Mouse (Mus musculus) megakaryocyte-erythroid progenitor cell, adult 5-6 weeks (primary cell): ENCODE results near the gene Lipo3. TPM values are rescaled to one million over a fixed set of nuclear protein-coding genes. Genes with fewer than 3 reads are reported as not detected.
"Not testable (repeated sequence)": the region's sequence is repeated elsewhere in the genome, so short reads cannot be mapped to it uniquely, and the experiment has no call there.

Experiments
- ATAC-seq: replicated peaks from 2 replicates; pipeline ENCODE4 v1.8.0; 2016; ENCODE audit warnings: mild to moderate bottlenecking, inconsistent platforms; ENCODE audit not compliant: severe bottlenecking, poor library complexity, low FRiP score, low TSS enrichment
- total RNA-seq, 2 experiments: library from RNA; stranded (forward) in 1 of 2; stranded (reverse) in 1 of 2; fragments of 200-1000, 215-1000 nt in 1 of 2; fragments of >200 nt in 1 of 2; fragmentation: Nextera tagmentation in 1 of 2; gene quantifications; 2 replicates each; pipeline ENCODE4 v1.2.3; 2014 to 2017

Gene Lipo3
- total RNA-seq (2014; fragmentation: Nextera tagmentation) (3.8 and 6.8 TPM in 2 replicates), total RNA-seq (2017) (6.6 and 10.4 TPM in 2 replicates)

DNA sequence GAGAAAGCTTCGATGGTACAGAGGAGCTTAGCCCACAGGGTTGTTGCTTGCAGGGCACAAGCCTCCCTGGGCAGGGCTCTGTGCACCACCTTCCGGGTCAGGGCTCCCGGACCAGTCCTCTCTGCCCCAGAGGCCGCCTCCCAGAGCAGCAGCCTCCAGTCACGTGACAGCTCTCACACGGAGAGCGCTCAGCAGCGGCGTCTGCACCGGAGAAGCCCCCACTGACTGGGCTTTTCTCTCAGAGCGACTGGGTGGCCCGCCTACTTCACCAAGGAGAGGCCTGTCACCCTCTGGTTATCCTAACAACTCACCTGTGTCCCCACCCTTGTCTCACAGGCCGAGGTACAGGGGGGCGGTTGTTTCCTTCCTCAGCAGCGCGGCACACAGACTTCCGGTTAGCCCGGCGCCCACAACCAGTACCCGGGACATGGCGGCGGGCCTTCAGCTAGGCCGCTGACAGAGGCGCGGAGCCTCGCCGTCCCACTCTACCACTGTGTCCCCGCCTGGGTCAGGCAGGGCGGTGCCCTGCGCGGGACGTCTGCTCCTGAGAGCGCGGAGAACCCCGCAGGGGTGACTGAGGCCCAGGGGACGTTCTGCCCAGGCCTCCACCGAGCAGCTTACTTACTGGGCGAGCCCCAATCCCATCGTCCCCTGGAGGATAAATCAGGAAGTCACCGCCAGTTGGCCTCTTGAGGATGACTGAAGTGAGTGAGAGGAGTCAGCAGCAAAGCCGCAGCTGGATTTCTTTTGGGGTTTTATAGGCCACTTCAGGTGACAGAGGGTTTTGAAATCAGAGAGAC is at the start of gene Lipo3:
Lipo3 (minus strand) TSS at position 665 of the 800 bp plus-strand sequence.
- peak; percentile 85 for ATAC-seq

DNA sequence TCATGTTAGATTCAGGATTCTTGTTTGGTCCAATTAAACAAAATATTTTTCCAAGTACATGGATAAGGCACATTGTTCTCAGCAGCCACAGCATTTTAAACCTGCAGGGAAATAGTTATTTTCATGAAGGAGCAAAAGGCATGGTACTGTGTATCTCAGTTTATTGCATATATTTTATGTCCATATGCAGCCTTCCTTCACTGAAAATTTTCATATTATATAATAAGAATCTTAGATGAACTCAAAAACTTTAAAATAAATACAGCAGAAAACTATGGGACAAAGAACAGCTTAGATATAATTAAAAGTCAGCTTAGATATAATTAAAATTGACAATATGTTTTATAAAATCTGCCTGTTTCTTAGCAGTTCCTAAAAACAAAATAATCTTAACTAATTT is 25.6 kb upstream of the Lipo3 start, which contains the start of gene Lipo1:
Lipo1 (minus strand) TSS at position 101 of the 400 bp plus-strand sequence.
- ATAC-seq, result not testable (repeated sequence)

DNA sequence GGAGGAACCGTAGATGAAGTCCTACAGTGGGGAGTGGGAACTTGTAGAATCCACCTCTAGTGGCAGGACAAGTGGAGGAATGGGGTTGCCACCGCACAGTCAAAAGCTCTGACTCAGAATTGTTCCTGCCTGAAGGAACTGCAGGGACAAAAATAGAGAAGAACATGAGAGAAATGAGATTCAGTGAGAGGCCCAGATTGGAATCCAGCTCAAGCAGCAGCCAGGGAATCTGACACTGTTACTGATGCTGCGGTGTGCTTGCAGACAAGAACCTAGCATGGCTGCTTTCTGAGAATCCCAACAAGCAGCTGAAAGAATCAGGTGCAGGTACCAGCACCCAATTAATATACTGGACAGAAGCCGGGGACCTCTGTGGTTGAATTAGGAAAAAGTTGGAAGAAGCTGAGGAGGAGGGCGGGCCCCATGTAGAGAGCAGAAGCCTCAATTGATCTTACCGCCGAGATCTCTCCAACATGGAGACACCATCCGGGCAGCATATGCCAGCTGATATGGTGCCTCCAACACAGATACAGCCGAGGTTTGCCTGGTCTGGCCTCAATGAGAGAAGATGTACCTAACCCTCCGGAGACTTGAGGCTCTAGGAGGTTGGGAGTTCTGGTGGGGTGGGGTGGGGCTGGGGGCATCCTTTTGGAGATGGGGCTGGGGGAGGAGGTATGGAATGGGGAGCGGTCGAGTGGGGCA is 25.0 kb upstream of the Lipo3 start:
- no peak for ATAC-seq

DNA sequence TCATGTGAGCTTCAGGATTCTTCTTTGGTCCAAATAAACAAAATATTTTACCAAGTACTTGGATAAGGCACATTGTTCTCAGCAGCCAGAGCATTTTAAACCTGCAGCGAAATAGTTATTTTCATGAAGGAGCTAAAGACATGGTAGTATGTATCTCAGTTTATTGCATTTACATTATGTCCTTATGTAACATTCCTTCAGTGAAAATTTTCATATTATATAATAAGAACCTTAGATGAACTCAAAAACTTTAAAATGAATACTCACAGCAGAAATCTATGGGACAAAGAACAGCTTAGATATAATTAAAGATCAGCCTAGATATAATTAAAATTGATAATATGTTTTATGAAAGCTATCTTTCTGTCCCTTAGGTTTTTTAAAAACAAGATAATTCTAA is 10.5 kb downstream of the Lipo3 start, which contains the start of gene Lipo2:
Lipo2 (minus strand) TSS at position 101 of the 400 bp plus-strand sequence.
- not testable (repeated sequence) for ATAC-seq

DNA sequence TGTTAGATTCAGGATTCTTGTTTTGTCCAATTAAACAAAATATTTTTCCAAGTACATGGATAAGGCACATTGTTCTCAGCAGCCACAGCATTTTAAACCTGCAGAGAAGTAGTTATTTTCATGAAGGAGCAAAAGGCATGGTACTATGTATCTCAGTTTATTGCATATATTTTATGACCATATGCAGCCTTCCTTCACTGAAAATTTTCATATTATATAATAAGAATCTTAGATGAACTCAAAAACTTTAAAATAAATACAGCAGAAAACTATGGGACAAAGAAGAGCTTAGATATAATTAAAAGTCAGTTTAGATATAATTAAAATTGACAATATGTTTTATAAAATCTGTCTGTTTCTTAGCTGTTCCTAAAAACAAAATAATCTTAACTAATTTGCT is 136.6 kb downstream of the Lipo3 start, which contains the start of gene Gm8978:
Gm8978 (minus strand) TSS at position 101 of the 400 bp plus-strand sequence.
- ATAC-seq, result not testable (repeated sequence)

DNA sequence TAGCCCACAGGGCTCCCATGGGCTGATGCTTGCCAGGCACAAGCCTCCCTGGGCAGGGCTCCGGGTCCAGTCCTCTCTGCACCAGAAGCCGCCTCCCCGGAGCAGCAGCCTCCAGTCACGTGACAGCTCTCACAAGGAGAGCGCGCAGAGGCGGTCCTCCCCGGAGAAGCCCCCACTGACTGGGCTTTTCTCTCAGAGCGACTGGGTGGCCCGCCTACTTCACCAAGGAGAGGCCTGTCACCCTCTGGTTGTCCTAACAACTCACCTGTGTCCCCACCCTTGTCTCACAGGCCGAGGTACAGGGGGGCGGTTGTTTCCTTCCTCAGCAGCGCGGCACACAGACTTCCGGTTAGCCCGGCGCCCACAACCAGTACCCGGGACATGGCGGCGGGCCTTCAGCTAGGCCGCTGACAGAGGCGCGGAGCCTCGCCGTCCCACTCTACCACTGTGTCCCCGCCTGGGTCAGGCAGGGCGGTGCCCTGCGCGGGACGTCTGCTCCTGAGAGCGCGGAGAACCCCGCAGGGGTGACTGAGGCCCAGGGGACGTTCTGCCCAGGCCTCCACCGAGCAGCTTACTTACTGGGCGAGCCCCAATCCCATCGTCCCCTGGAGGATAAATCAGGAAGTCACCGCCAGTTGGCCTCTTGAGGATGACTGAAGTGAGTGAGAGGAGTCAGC is 172.0 kb downstream of the Lipo3 start:
- ATAC-seq, result peak; percentile 99

DNA sequence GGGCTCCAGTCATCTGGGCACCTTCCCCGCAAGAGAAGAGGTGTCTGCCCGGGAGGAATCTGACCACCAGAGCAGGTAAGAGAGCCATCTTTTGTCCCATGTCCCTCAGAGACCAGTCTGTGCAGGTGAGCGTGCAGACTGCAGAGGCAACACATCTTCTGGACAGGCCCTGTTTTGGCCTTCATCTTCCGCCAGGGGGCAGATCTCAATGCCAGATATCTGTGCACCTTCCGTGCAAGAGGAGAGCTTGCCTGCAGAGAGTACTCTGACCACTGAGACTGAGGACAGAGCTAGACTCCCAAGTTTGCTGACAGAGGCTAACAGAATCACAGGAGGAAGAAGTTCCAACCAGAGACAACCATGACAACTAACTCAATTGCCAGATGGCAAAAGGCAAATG is 193.2 kb downstream of the Lipo3 start:
- not testable (repeated sequence) for ATAC-seq

DNA sequence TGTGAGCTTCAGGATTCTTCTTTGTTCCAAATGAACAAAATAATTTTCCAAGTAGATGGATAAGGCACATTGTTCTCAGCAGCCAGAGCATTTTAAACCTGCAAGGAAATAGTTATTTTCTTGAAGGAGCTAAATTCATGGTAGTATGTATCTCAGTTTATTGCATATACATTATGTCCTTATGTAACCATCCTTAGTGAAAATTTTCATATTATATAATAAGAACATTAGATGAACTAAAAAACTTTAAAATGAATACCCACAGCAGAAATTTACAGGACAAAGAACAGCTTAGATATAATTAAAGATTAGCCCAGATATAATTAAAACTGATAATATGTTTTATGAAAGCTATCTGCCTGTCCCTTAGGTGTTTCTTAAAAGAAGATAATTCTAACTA is 244.1 kb downstream of the Lipo3 start, which contains the start of gene Lipo4:
Lipo4 (minus strand) TSS at position 101 of the 400 bp plus-strand sequence.
- ATAC-seq, result no peak

Other genes starting within 250 kb of the Lipo3 start
- not detected in 2 replicates for gene Lipo4, start 244.2 kb downstream of the Lipo3 start, total RNA-seq (2014; fragmentation: Nextera tagmentation)
- not detected in 2 replicates for gene Lipo4, start 244.2 kb downstream of the Lipo3 start, total RNA-seq (2017)
- not detected in 2 replicates for gene Gm8978, start 136.7 kb downstream of the Lipo3 start, total RNA-seq (2014; fragmentation: Nextera tagmentation)
- gene Gm8978, start 136.7 kb downstream of the Lipo3 start, total RNA-seq (2017), result not detected in 2 replicates
- not detected in 2 replicates for gene Lipo2, start 10.6 kb downstream of the Lipo3 start, total RNA-seq (2014; fragmentation: Nextera tagmentation)
- not detected in 2 replicates for gene Lipo2, start 10.6 kb downstream of the Lipo3 start, total RNA-seq (2017)
- not detected in 2 replicates for gene Lipo1, start 25.5 kb upstream of the Lipo3 start, total RNA-seq (2014; fragmentation: Nextera tagmentation)
- not detected in 2 replicates for gene Lipo1, start 25.5 kb upstream of the Lipo3 start, total RNA-seq (2017)
- not detected in 2 replicates for gene Lipf, start 199.2 kb upstream of the Lipo3 start, total RNA-seq (2014; fragmentation: Nextera tagmentation)
- gene Lipf, start 199.2 kb upstream of the Lipo3 start, total RNA-seq (2017), result not detected in 2 replicates
- not detected in 2 replicates for gene Lipk, start 246.3 kb upstream of the Lipo3 start, total RNA-seq (2014; fragmentation: Nextera tagmentation)
- gene Lipk, start 246.3 kb upstream of the Lipo3 start, total RNA-seq (2017), result not detected in 2 replicates